Mouse (Mus musculus): Measurements from ENCODE around the gene Pawr.
"Not testable (repeated sequence)": the region's sequence is repeated elsewhere in the genome, so short reads cannot be mapped to it uniquely, and the experiment has no call there.

Gene Pawr

GRCm38 (mm10) chr10:108392151-108392550 is 60.2 kb downstream of the Pawr start:
- no peak for DNase-seq (ENCODE audit: low spot score)

GRCm38 (mm10) chr10:108394306-108394705 is 62.4 kb downstream of the Pawr start:
- DNase-seq (ENCODE audit: low spot score): no peak

GRCm38 (mm10) chr10:108395229-108395628 is 63.3 kb downstream of the Pawr start:
- DNase-seq (ENCODE audit: low spot score): no peak

GRCm38 (mm10) chr10:108395647-108396046 is 63.7 kb downstream of the Pawr start:
- DNase-seq (ENCODE audit: low spot score): no peak

GRCm38 (mm10) chr10:108402751-108403150 is 70.8 kb downstream of the Pawr start:
- DNase-seq (ENCODE audit: low spot score): no peak

GRCm38 (mm10) chr10:108403366-108403865 is 71.5 kb downstream of the Pawr start:
- DNase-seq (ENCODE audit: low spot score): no peak

- no peak for DNase-seq (ENCODE audit: low spot score)
Measured at GRCm38 (mm10) chr10:108404087-108404486, 72.2 kb downstream of the Pawr start.

- no peak for DNase-seq (ENCODE audit: low spot score)
Measured at GRCm38 (mm10) chr10:108405076-108405475, 73.2 kb downstream of the Pawr start.

- no peak for DNase-seq (ENCODE audit: low spot score)
Measured at GRCm38 (mm10) chr10:108405931-108406330, 74.0 kb downstream of the Pawr start.

- no peak for DNase-seq (ENCODE audit: low spot score)
Measured at GRCm38 (mm10) chr10:108406798-108407754, 75.2 kb downstream of the Pawr start.

- DNase-seq (ENCODE audit: low spot score): no peak
Measured at GRCm38 (mm10) chr10:108408025-108408424, 76.1 kb downstream of the Pawr start.

GRCm38 (mm10) chr10:108408437-108408836 is 76.5 kb downstream of the Pawr start:
- no peak for DNase-seq (ENCODE audit: low spot score)

GRCm38 (mm10) chr10:108408986-108409385 is 77.1 kb downstream of the Pawr start:
- DNase-seq (ENCODE audit: low spot score): no peak

GRCm38 (mm10) chr10:108409529-108409928 is 77.6 kb downstream of the Pawr start:
- no peak for DNase-seq (ENCODE audit: low spot score)

- DNase-seq (ENCODE audit: low spot score): no peak
Measured at GRCm38 (mm10) chr10:108414936-108415635, 83.2 kb downstream of the Pawr start.

GRCm38 (mm10) chr10:108417448-108417847 is 85.5 kb downstream of the Pawr start:
- no peak for DNase-seq (ENCODE audit: low spot score)

- DNase-seq (ENCODE audit: low spot score): no peak
Measured at GRCm38 (mm10) chr10:108430553-108430952, 98.6 kb downstream of the Pawr start.

- DNase-seq (ENCODE audit: low spot score): peak; percentile 46
Measured at GRCm38 (mm10) chr10:108432194-108432593, 100.3 kb downstream of the Pawr start.

- DNase-seq (ENCODE audit: low spot score): peak; percentile 40
Measured at GRCm38 (mm10) chr10:108433976-108434375, 102.1 kb downstream of the Pawr start.

GRCm38 (mm10) chr10:108435616-108436015 is 103.7 kb downstream of the Pawr start:
- peak; percentile 50 for DNase-seq (ENCODE audit: low spot score)

- DNase-seq (ENCODE audit: low spot score): no peak
Measured at GRCm38 (mm10) chr10:108436365-108436764, 104.4 kb downstream of the Pawr start.

GRCm38 (mm10) chr10:108440251-108440650 is 108.3 kb downstream of the Pawr start:
- DNase-seq (ENCODE audit: low spot score): not testable (repeated sequence)

All from retina, embryonic 14.5 days (tissue).